Mouse (Mus musculus): ENCODE results near the gene Pak2.
"Not testable (repeated sequence)": the region's sequence is repeated elsewhere in the genome, so short reads cannot be mapped to it uniquely, and the experiment has no call there.

Pak2 gene

DNA sequence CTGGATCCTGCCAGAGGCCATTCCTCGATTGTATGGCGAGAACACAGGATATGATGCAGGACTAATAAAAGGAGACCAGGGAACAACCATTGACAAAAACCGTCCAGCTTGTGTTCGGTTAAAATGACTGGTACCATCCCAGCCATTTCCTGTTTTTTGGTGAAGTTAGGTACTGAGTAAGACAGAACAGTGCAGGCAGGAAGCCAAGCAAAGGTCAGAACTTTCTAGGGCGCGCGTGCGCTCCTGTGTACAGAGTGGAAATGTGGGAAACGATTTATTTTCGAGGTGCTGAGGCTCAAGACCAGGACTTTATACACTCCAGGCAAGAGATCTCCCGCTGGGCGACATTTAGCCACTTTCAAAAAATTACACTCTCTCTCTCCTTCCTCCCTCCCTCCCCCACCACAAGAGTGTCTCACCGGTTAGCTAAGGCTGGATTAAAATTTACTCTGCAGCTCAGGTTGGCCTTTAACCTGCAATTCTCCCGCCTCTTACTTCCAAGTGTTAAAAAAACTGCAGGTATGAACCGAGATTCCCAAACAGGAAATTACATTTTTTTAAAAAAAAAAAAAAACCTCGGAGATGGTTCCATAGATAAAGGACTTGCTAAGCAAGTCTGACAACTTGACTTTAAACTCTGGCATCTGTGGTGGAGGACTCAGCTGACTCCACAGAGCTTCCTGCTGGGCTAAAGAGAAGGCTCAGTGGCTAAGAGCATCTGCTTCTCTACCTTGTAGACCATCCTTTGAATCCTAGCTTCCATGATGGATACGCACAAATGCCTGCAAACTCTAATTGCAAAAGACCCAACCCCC, 8.7 kb upstream of the Pak2 start:
- DNase-seq: peak; percentile 51

DNA sequence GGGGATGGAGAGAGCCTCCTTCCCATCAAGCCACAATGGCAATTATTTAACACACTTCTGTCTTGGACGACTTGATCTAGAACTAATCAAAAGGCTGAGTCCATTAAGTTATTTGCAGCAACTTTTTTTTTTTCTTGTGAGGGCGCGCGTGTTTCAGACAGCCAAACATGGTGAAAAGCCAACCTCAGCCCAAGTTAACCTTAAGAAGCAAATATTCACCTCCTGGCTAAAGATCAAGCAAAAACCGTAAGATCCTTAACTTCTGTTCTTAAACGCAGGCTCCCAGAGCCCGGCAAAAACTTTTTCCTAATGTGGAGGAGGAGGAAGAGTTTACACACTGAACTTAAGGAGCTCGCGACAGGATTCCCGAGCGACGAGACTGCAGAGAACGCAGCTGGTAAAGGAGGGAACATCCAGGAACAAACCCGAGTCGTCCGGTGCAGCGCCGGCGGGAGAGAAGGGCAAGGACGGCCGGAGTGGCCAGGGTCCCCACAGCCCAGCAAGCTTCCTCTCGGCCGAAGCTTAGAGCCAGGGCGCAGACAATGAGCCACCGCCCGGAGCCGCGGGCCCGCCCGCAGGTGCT, 643 bp downstream of the Pak2 start:
- peak; percentile 53 for DNase-seq

DNA sequence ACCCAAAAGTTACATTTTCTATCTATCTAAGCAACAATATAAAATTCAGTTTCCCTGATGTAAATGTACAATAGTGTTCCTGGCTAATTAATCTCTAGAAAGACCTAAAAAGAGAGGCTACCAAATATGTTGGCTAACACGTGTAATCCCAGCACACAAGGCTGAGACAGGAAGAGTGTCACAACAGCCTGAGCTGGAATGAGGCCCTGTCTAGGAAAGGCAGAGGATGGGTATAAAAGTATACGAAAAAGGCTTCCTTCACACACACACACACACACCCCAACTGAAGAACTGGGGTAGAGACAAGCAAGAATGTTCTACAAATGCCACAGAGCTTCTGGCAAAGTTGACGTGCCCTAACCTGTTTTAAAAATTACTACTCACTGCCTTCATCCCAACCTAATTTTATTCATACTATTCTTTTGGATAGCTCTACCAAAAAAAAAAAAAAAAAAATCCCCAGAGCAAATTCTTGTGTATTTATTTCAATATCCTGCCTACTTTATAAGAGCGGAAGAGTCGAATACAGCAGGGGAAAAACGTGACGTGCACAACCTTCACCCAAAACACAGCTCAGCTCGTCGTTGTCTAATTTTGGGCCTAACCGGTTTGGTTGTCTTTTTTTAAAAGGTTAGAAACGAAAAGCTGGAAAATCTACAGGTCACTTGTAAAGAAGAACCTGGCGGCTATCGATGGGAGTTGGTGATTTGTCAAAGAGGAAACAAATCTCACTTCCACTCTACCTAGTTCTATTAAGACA, 1.3 kb downstream of the Pak2 start:
- DNase-seq: no peak

DNA sequence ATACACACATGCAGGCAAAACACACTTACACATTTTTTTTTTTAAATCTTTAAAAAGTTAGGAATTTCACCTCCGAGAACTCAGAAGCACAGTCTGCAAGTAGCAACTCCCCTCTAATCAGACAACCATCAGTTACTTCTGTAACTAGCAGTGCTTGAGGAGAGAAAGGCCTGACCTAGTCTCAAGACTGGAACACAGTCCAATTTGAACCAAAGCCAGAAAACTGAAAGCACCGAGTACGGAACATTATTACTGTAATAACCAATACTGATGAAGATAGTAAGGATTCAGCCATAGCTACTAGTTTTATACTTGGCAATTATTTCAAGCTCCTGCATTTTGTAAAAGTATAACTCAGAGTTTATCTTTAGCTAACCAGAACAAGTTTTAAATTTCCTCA, 2.7 kb downstream of the Pak2 start:
- no peak for DNase-seq

DNA sequence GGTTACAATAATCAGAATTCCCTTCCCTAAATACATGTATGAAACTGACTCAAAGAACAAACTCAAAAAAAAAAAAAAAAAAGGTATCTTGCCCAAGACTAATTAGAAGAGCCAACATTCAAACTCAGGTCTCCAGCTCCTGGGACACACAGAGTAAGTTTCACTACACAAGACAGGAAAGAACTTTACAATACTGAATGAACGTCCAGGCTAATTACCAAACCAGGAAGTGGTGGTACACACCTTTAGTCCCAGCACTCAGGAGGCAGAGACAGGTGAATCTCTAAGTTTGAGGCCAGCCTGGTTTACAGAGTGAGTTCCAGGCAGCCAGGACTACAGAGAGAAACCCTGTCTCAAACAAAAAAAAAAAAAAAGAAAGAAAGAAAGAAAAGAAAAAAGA, 3.4 kb downstream of the Pak2 start:
- DNase-seq: no peak

DNA sequence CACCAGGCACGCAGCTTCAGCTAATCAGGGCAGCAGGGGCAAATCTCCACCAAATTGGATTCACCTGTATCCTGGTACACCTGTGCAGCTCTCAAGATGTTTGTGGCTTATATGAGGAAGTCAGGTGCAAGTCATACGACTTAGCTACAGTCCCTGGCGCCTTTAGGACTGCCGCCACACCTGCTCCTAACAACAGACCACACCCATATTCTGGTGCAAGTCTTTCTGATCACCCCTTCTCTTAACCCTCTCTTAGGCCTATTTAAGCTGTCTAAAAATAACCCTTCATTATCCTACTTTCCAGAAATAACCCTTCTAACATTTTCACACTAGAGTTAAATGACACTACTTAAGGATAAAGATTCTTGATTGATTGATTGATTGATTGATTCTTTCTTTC, 9.1 kb downstream of the Pak2 start:
- DNase-seq: not testable (repeated sequence)

DNA sequence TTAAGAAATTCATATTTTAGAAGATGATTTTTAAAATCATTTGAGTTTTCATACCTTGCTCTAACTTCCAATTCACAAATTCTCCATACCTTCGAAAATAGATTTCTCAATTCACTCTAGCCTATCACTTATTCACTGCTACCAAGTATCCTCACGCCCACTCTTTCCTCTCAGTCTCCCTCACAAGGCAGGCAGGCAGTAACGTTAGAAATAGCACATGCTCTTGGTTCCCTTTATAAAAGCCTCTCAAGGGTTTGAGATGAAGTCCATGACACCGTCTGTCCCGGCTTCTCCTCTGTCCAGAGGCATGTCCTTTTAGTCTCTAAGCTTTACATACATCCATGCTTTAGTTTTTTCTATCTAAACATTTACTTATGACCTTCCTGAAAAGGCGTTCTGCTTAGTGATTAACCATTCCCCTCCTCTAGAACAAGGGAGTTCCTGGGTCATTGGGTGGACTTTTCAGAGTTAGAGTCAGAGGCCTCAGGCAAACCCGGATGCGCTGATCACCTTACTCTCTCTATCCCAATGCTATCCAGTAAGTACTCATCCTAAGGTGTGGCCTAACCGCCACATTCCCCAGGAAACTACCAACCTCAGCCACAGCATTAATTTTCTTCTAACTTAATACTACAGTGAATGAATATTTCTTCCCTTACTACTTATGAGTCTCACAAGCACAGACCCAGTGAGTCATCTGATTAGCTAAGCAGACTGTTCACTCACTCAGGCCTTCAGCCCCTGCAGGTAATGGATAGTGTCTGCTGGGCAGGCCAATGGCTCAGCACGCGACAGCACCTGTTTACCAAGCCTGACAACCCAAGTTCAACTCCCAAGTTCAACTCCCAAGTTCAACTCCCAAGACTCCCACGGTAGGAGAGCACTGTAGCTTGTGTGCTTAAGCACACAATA, 10.5 kb downstream of the Pak2 start:
- no peak for DNase-seq

DNA sequence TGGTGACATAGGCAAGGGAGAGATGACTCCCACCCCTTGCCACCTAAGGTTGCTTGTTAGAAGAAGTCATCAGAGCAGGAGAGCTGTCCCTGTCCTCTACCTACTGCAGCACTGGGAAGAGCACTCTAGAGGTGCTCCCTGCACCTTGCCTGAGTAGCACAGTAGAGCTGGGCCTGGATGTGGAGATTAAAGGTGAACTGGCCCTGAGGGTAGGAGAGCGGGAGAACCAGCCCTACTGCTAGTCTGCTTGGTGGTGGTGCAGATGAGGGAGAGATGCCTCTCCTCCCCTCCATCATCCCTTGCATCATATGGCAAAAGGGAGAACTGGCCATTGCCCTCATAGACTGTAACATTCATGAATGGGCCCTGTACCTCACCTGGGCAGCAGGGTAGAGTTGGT, 12.2 kb downstream of the Pak2 start:
- DNase-seq: no peak

DNA sequence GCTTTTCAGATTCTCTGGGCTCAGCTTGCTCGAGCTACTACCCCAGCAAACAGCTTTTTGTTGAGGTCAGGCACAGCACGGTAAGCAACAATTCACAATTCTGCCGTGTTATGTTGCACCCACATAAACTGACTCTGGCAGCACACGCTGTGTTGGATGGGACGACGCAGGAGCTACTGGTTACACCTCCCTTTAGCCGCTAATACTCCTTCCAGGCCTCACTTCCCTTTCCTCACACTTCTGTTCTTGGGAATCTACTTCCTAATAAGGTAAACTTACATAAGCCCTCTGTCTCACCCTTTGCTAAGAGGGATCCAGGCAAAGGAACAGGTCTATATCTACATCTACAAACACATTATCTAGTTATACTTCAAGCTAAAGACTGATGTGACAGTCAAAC, 15.2 kb downstream of the Pak2 start:
- no peak for DNase-seq

DNA sequence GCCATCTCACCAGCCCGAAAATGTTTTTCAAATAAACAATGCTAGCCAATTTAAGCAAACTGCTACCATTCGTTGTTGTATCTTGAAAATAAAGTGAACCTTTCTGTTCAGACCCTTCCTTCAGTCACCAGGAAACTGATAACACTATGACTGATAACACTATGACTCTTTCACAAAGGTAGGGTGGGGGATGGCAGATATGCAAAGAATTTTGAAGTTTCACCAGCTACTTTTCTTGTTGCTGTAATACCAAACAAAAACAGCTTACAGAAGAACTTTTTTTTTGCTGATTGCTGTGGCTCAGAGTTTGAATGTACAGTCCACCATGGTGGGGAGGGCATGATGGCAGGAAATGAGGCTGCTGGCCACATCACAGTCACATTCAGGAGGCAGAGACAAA, 16.9 kb downstream of the Pak2 start:
- DNase-seq: no peak

DNA sequence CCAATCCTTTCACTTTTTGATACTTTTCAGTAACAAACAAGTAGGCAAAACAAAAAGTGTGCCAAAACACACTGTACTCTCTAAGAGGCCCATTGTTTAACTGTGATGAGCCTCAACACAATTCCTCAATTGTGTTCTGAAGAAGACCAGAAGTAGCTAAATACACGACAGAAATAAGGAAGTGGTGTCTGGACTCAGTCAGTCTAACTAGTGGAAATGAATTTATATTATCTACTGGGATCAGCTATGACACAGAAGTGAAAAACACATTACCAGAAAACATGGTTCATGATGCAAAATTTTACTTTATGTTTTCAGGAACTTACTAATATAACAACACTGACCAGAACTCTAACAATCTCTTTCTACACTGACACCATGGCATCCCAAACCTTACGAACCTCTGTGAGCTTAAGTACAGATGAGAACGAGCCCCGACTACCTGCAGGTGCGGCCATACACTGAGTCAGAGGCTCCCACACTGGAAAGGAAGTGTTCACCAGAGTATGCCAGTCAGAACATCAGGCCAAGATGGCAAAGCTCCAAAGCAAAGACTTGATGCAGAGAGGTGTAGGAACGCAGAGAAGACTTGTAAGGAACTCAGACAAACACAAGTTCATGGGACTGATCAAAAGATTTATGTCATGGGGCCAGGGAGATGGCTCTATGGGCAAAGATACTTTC, 19.2 kb downstream of the Pak2 start:
- peak; percentile 27 for DNase-seq

DNA sequence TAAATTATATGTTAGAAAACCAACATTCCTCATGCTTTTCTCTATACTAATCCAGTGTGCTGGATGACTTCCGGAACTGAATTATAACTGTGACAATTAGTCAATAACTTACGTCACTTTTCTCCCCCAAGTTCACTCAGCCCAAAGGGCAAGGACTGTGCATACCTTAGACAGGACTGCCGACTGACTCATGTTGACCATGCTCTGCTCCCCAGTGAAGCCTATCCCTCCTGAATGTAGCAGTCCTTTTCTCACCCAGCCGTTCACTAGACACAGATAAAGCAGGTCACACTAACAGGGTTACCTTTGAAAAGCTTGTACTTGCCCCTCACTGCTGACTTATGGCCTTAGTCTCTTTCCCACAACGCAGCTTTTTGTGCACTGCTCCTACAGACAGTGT, 20.3 kb downstream of the Pak2 start:
- no peak for DNase-seq

DNA sequence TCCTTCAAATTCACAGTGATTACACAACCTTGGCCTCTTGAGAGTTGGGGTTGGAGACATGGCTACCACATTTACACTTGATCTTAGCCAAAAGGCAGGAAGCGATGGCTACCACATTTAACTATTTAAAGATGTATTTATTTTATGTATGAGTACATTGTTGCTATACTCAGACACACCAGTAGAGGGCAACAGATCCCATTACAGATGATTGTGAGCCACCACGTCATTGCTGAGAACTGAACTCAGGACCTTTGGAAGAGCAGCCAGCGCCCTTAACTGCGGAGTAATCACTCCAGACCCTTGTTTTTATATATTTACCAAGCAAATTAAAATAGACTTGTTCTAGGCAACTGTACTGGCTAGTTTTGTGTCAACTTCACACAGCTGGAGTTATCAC, 36.8 kb downstream of the Pak2 start:
- no peak for DNase-seq

DNA sequence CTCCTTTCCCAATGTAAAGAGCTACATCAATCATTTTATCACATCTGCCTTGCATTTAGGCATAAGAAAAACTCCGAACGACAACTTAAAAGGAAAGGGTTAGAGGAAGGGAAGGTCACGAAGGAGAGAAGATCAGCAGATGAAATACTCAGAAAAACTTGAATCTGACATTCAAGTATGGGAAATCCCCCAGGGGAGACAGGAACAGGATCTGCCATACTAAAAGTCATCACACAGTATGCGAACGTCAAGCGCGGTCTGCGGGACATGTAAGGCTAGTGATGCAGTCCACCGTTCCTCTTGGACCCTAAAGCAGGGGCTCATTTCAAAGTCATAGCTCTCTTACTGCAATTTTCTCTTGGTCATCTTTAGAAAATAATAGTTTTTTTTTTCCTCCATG, 59.5 kb downstream of the Pak2 start:
- no peak for DNase-seq

DNA sequence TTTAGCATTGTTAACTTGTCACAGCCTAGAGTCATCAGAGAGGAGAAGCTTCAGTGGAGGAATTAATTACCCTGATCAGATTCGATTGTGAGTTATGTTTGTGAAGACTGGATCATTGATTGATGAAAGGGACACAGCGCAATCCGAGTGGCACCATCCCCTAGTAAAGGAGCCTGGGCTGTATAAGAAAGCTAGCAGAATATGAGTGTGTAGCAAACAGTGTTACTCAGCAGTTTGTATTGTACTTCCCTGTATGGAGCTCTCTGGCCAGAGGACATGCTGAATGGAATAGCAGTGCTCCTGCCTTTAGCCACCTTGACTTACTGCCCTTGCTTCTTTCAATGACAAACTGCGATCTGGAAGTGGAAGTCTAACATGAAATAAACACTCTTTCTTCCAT, 68.8 kb downstream of the Pak2 start:
- DNase-seq: no peak

DNA sequence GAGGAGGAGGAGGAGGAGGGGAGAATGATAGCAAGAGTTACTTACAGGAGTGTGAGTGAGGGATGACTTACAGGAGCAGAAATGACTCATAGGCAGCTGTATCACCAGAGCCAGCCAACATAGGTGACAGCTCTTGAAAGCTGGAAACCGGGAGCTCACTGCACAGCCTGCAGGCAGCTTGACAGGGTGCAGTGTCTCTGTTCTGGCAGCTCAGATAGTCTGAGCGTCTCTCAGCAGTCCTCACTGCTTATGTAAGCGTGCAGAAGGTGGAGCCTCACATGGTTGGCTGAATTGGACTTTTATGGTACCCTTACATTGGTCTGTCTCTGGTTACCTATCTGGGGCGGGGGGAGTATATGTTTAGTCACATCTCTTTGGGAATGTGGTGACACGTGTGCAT, 69.2 kb downstream of the Pak2 start:
- DNase-seq: no peak

DNA sequence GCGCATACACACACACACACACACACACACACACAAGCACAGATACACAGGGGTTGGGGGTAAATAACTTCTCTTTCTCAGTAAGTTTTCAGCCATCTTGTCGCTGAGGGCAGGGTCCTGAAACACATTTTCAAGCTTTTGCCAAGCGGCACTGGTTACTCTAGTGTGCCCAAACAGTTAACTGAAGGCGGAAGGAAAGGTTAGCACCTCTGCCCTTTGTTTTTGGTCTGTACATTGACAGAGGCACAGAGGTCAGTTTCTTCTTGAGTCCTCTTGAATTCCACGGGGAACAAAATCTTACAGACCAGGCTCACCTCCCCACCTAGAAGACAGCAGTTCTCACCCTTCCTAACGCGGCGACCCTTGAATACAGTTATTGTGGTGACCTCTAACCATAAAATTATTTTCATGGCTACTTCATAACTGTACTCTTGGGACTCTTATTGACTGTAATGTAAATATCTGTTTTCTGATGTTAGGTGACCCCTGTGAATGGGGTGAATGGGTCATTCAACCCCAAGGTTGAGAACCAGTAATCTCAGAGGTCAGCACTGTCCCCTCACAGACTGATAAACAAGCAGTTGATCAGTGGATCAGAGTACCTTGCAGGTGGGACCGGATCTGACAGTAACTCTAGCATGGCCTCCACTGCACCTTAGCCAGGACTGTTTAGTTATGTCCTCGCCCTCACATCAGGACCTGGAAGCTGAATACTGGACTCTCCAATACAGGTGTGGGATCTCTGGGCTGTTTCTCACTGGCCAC, 70.4 kb downstream of the Pak2 start:
- DNase-seq: no peak

DNA sequence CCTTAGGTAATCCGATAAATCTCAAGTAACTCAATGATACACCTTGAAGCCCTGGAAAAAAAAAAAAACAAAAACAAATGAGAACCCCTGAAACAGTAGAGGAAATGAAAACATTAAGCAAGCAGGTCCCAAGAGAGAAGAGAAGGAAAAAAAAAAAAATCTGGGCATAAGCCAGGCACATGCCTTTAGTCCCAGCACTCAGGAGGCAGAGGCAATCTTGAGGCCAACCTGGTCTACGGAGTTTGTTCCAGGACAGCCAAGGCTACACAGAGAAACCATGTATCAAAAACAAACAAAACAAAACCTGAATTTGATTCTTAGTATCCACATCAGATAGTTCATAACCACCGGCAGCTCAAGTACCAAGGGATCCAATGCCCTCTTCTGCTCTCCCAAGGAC, 74.4 kb downstream of the Pak2 start:
- no peak for DNase-seq

DNA sequence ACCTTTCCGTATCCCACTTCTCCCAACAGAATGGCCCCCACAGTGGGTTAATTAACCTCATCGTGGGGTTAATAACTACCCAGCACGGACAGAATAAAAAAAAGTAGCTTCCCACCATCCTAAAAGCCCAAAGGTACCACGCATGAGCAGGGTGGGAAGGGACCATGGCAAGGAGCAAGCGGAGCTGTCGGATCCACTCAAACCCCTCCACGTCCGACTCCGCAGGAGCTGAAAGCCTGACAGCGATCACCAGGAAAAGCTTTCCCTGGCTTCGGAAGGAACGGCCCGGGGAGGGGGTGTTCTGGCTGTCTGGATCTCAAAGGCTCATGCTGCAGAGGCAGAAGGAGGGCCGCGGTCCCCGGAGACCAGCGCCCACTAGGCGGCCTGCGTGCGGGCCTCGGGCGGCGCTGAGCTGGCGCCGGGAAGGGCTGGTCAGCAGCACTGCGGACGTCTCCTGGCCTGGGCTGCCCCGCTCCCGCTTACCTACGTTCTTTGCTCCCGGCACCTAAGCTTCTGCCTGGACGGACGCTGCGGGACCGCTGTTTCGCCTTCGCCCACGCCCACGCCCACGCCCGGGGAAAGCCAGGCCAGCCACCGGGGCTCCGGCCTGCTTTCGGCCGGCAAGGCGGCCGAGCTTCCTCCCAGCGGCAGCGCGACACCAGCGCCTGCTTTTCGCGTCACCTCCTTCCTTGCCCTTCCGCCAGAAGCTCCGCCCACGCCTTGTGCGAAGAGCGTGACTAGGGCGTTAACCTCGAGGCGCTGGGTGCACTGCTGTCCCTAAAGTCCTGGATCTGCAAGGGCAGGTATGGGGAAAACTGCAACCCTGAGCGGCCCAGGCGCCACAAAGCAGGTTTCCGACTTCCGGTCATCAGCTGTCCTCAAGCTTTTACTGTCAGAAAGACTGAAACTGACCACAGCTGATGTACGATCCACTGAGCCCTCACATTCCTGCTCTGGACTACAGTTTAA, 76.3 kb downstream of the Pak2 start, which contains the start of gene Senp5:
Senp5 (minus strand) TSS at position 779 of the 969 bp plus-strand sequence.
- DNase-seq: peak; percentile 95

DNA sequence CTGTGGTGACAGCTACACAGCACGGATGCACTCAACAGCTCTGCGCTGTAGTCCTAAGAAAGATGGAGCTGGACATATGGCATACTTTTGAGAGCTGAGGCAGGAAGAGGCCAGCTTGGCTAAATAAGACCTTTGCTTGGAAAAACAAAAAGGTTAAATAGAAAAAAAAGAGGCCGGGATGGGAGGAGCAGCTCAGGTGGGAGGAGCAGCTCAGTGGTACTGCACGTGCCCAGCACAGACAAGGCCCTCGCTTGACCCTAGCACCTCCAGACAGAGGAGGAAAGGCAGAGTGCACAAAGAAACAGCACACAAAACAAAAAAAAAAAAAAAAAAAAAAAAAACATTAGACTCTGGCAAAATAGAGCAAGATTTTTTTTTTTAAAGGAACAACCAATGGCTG, 82.8 kb downstream of the Pak2 start:
- DNase-seq: no peak

Data from lung, postnatal 10 days (tissue).